In the genomic region with DNA sequence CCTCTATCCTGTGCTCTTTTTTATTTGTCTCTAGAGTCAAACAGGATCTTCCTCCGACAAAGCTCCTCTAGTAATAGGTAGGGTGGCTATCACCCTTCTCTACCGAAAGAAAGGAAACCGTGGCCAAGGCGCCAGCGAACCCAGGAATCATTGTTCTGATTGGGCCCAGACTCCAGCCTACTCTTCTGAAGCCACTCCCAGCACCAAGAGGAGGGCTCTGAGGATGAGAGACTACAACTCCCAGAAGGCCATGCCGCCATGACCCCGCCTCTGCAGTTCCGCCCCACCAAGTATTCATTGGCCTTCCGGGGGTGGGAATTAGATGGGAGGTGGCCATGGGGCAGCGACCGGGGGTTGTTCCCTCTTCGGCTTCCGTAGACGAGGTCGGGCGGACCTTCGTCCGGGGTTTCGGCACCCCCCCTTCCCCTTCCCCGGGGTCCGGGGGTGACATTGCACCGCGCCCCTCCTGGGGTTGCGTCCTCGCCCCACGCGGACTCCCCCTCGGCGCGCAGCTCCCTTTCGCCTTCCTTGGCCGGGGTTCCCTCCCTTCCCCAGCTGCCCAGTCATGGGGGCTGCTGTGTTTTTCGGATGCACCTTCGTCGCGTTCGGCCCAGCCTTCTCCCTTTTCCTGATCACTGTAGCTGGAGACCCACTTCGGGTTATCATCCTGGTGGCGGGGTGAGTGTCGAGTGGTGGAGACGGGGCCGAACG, we compare ENCODE assay signal across 7 mouse cellular contexts. TPM values are rescaled to one million over a fixed set of nuclear protein-coding genes. Genes with fewer than 3 reads are reported as not detected.
DNase-seq lines count a peak whose midpoint lies in the region; ATAC-seq and TF ChIP-seq lines count a peak whose summit lies in the region.
"Not testable (repeated sequence)": the region's sequence is repeated elsewhere in the genome, so short reads cannot be mapped to it uniquely, and the experiment has no call there.

A gene (plus strand): TSS at position 364 of the 711 bp plus-strand sequence.

- intact Hi-C loops in left cerebral cortex, postnatal 4 days (cut with DNase I) = not testable (repeated sequence)

- peak within 1 kb of the TSS; percentile 76 for H3K27ac ChIP-seq in intestine, postnatal 0 days (ENCODE audit: low read depth, low read length)
- H3K27ac ChIP-seq in midbrain, embryonic 12.5 days (replicated peaks) = peak within 1 kb of the TSS; percentile 42
- peak within 1 kb of the TSS; percentile 87 for H3K27ac ChIP-seq in small intestine, adult 2 months (ENCODE audit: insufficient read depth, low read depth, low read length)

- peak within 1 kb of the TSS; percentile 67 for H3K4me3 ChIP-seq in intestine, postnatal 0 days (ENCODE audit: low read depth, low read length)
- peak within 1 kb of the TSS; percentile 71 for H3K4me3 ChIP-seq in midbrain, embryonic 12.5 days
- peak within 1 kb of the TSS; percentile 74 for H3K4me3 ChIP-seq in small intestine, adult 2 months (ENCODE audit: low read depth, low read length)

- peak; percentile 28; the same call in 1 of the 2 replicates for TF ChIP-seq POLR2A in small intestine, adult 2 months (IDR thresholded peaks at IDR 0.05; ENCODE audit: low read depth, low read length)

- peak; percentile 97 for ATAC-seq in intestine, postnatal 0 days
- peak; percentile 98 for ATAC-seq in midbrain, embryonic 12.5 days (ENCODE audit: low FRiP score, low read depth)

- not testable (repeated sequence) for H3K27me3 ChIP-seq in intestine, postnatal 0 days (replicated peaks; ENCODE audit: control insufficient read depth, insufficient read depth, low read length); small intestine, adult 2 months (ENCODE audit: control insufficient read depth, insufficient read depth, low read length)
- H3K27me3 ChIP-seq in midbrain, embryonic 12.5 days = peaks cover 18% of the 10 kb centered on the region

- DNase-seq in adrenal gland, adult 2 months = peak; percentile 99
- DNase-seq in embryo, embryonic 11.5 days (ENCODE audit: low read depth, low spot score) = peak; percentile 91
- peak; percentile 87 to 95 for DNase-seq in gastrocnemius, postnatal 4 days (ENCODE audit: low spot score in 2 of 2)
- DNase-seq in left cerebral cortex, postnatal 4 days = peak; percentile 97

- under 1% methylated on average over 25 of the region's 43 CpGs for WGBS in intestine, postnatal 0 days
- under 1% methylated on average over 29 of the region's 43 CpGs for WGBS in midbrain, embryonic 12.5 days
- under 1% methylated on average over 31 of the region's 43 CpGs for whole genome bisulfite sequencing in small intestine, adult 2 months

- H3K4me1 ChIP-seq in intestine, postnatal 0 days (replicated peaks; ENCODE audit: control insufficient read depth, insufficient read depth, low read length); small intestine, adult 2 months (ENCODE audit: control insufficient read depth, insufficient read depth, insufficient read length, low read length): not testable (repeated sequence)
- H3K4me1 ChIP-seq in midbrain, embryonic 12.5 days = peaks cover 18% of the 10 kb centered on the region

- H3K36me3 ChIP-seq in intestine, postnatal 0 days (ENCODE audit: control insufficient read depth, insufficient read depth); midbrain, embryonic 12.5 days; small intestine, adult 2 months (ENCODE audit: control insufficient read depth, insufficient read depth, low read length): not testable (repeated sequence)

- H3K9ac ChIP-seq in intestine, postnatal 0 days (ENCODE audit: low read depth, low read length) = peak within 1 kb of the TSS; percentile 71
- H3K9ac ChIP-seq in midbrain, embryonic 12.5 days (replicated peaks) = peak within 1 kb of the TSS; percentile 72

- H3K4me2 ChIP-seq in intestine, postnatal 0 days (replicated peaks; ENCODE audit: low read depth) = peak within 1 kb of the TSS; percentile 77
- H3K4me2 ChIP-seq in midbrain, embryonic 12.5 days (replicated peaks) = peak within 1 kb of the TSS; percentile 87

- not testable (repeated sequence) for H3K9me3 ChIP-seq in intestine, postnatal 0 days (ENCODE audit: control insufficient read depth); midbrain, embryonic 12.5 days

- not testable (repeated sequence) for TF ChIP-seq CTCF in intestine, postnatal 0 days (IDR thresholded peaks at IDR 0.05; ENCODE audit: low read depth); small intestine, adult 2 months (IDR thresholded peaks at IDR 0.05; ENCODE audit: extremely low read depth, insufficient read length, insufficient replicate concordance, low read depth, low read length)

RNA-seq across cellular contexts. Expression of the gene that starts here (rescaled TPM):
- total RNA-seq in adrenal gland, adult 2 months (2021) = 100 to 1,000 TPM in 1 of 2 experiments, 10 to 100 TPM in 1; 76.0 to 135 TPM
- polyA plus RNA-seq in adrenal gland, adult 2 months (2012; rRNA removed) = 789 and 930 TPM in 2 replicates
- 10 to 100 TPM; 91.3 to 95.8 TPM for total RNA-seq in gastrocnemius, postnatal 4 days (2021)
- 42.2 and 52.4 TPM in 2 replicates for polyA plus RNA-seq in intestine, postnatal 0 days (2015; fragmentation: Nextera tagmentation; extraction: Ambion mirVana)
- 100 to 1,000 TPM in 1 of 2 experiments, 10 to 100 TPM in 1; 91.1 to 101 TPM for total RNA-seq in left cerebral cortex, postnatal 4 days (2021)
- polyA plus RNA-seq in midbrain, embryonic 12.5 days (2016; fragmentation: Nextera tagmentation; extraction: Ambion mirVana) = 29.7 and 33.8 TPM in 2 replicates
- polyA plus RNA-seq in small intestine, adult 2 months (2012; rRNA removed) = 126 and 211 TPM in 2 replicates

Comparison
In these comparisons a context has a peak if more than half of its experiments do, and no peak if none do; other contexts are left out.
1. Peak in every context shown above with its lines: DNase-seq, ATAC-seq, H3K4me3 ChIP-seq and H3K27ac ChIP-seq.